31 mouse cellular contexts compared by ENCODE assay signal in genomic region chr2:40402418-40402817, GRCm38 (mm10).
DNase-seq lines count a peak whose midpoint lies in the region; ATAC-seq lines count a peak whose summit lies in the region.
"Had no signal": no experiment of that assay in that cellular context is flagged by ENCODE, and none has a peak within 500 bp of the region (broad histone marks: within the 10 kb centered on the region; RNA-seq: fewer than 3 reads in every experiment).

No protein-coding gene starts in this region.

- peak; percentile 64; the same call in 1 of the 2 replicates for ATAC-seq in forebrain, embryonic 15.5 days (replicated peaks)
- ATAC-seq in forebrain, embryonic 13.5 days = no peak; the same call in 1 of the 2 replicates
- peak; percentile 50; the same call in 1 of the 2 replicates for ATAC-seq in frontal cortex, adult (ENCODE audit: low TSS enrichment)
- ATAC-seq: hindbrain, postnatal 0 days; inflammation-experienced regulatory T-cells, adult 6 months; intestine, embryonic 16.5 days; Patski had no signal

- H3K4me2 ChIP-seq in forebrain, embryonic 15.5 days (replicated peaks) = no peak overlapping the region
- H3K4me2 ChIP-seq in forebrain, embryonic 13.5 days = no peak overlapping the region
- H3K4me2 ChIP-seq: embryonic facial prominence, embryonic 12.5 days; embryonic facial prominence, embryonic 15.5 days; heart, embryonic 12.5 days; heart, embryonic 15.5 days; hindbrain, embryonic 14.5 days had no signal

- H3K4me3 ChIP-seq in forebrain, embryonic 15.5 days = no peak overlapping the region
- no peak overlapping the region for H3K4me3 ChIP-seq in forebrain, embryonic 13.5 days
- H3K4me3 ChIP-seq: embryonic facial prominence, embryonic 12.5 days; embryonic facial prominence, embryonic 15.5 days; heart, embryonic 12.5 days; heart, embryonic 15.5 days; hindbrain, embryonic 10.5 days had no signal

- H3K27ac ChIP-seq in forebrain, embryonic 15.5 days (replicated peaks) = no peak overlapping the region
- no peak overlapping the region for H3K27ac ChIP-seq in forebrain, embryonic 13.5 days
- H3K27ac ChIP-seq: embryonic facial prominence, embryonic 12.5 days; embryonic facial prominence, embryonic 15.5 days; heart, embryonic 15.5 days; hindbrain, embryonic 10.5 days; hindbrain, embryonic 14.5 days; hindbrain, postnatal 0 days had no signal

- 76% methylated on average over 2 of the region's 2 CpGs for WGBS in forebrain, embryonic 15.5 days
- 86% methylated on average over 2 of the region's 2 CpGs for WGBS in forebrain, embryonic 13.5 days

- H3K9me3 ChIP-seq in forebrain, embryonic 15.5 days = 0 out of 2 replicates have a peak, but pooled peaks cover 4% of the 10 kb centered on the region
- H3K9me3 ChIP-seq in forebrain, embryonic 13.5 days (replicated peaks) = peaks cover 6% of the 10 kb centered on the region
- H3K9me3 ChIP-seq: embryonic facial prominence, embryonic 12.5 days; embryonic facial prominence, embryonic 15.5 days; heart, embryonic 15.5 days had no signal

- no peaks in the 10 kb centered on the region for H3K27me3 ChIP-seq in forebrain, embryonic 15.5 days
- H3K27me3 ChIP-seq in forebrain, embryonic 13.5 days = no peaks in the 10 kb centered on the region
- H3K27me3 ChIP-seq: CH12.LX; embryonic facial prominence, embryonic 12.5 days; embryonic facial prominence, embryonic 15.5 days; heart, embryonic 12.5 days; heart, embryonic 15.5 days; Patski had no signal

- no peak for DNase-seq in frontal cortex, postnatal 14 days (ENCODE audit: low spot score in 2 of 2)
- peak; percentile 1 for DNase-seq in telencephalon, adult 2 months (ENCODE audit: low read depth, low spot score)
- DNase-seq in layer of hippocampus, adult 11-12 months (ENCODE audit: low spot score) = no peak
- DNase-seq: adrenal gland, adult 2 months; adrenal gland, postnatal 14 days; B cell, adult 2 months; cerebellum, adult 11 months; cerebellum, adult 2 months; cerebellum, adult 9-11 months; cerebellum, postnatal 25 days; gastrocnemius, postnatal 25 days; heart, adult 18-20 months; heart, postnatal 10 days; heart, postnatal 36 days; kidney, adult 18-20 months; kidney, adult 9 months had no signal

- no peak overlapping the region for H3K9ac ChIP-seq in forebrain, embryonic 15.5 days (replicated peaks)
- H3K9ac ChIP-seq in forebrain, embryonic 13.5 days = no peak overlapping the region
- H3K9ac ChIP-seq: embryonic facial prominence, embryonic 12.5 days; embryonic facial prominence, embryonic 15.5 days; heart, embryonic 12.5 days; heart, embryonic 15.5 days; hindbrain, embryonic 14.5 days had no signal

- H3K36me3 ChIP-seq in forebrain, embryonic 15.5 days = no peaks in the 10 kb centered on the region
- no peaks in the 10 kb centered on the region for H3K36me3 ChIP-seq in forebrain, embryonic 13.5 days (ENCODE audit: poor library complexity, severe bottlenecking)
- H3K36me3 ChIP-seq: embryonic facial prominence, embryonic 12.5 days; embryonic facial prominence, embryonic 15.5 days; G1E; heart, embryonic 12.5 days; heart, embryonic 15.5 days; hindbrain, embryonic 10.5 days had no signal

- no peaks in the 10 kb centered on the region for H3K4me1 ChIP-seq in forebrain, embryonic 15.5 days
- H3K4me1 ChIP-seq in forebrain, embryonic 13.5 days = no peaks in the 10 kb centered on the region
- H3K4me1 ChIP-seq: embryonic facial prominence, embryonic 12.5 days; embryonic facial prominence, embryonic 15.5 days; heart, embryonic 12.5 days; heart, embryonic 15.5 days; hindbrain, embryonic 10.5 days had no signal
